Mouse (Mus musculus) left cerebral cortex, postnatal 36 days (tissue): ENCODE results near the gene Osbp. TPM values are rescaled to one million over a fixed set of nuclear protein-coding genes. Genes with fewer than 3 reads are reported as not detected.
"Not testable (repeated sequence)": the region's sequence is repeated elsewhere in the genome, so short reads cannot be mapped to it uniquely, and the experiment has no call there.

Source experiments
- DNase-seq, 2 experiments: peaks; one replicate each; pipeline ENCODE4 v3.0.0; 2021 to 2022; ENCODE audit warnings: low spot score in 2 of 2, mixed read lengths in 1 of 2
- intact Hi-C: fragments of 180-260 bp; cut with DNase I; formaldehyde crosslinking; loops from one replicate; pipeline ENCODE4 v1.15.1; 2025
- total RNA-seq, 2 experiments: library from RNA; stranded (reverse); gene quantifications; 2 replicates each; pipeline ENCODE4 v1.2.3; 2021

The Osbp gene
- 10 to 100 TPM; 55.5 to 59.1 TPM for total RNA-seq

DNA sequence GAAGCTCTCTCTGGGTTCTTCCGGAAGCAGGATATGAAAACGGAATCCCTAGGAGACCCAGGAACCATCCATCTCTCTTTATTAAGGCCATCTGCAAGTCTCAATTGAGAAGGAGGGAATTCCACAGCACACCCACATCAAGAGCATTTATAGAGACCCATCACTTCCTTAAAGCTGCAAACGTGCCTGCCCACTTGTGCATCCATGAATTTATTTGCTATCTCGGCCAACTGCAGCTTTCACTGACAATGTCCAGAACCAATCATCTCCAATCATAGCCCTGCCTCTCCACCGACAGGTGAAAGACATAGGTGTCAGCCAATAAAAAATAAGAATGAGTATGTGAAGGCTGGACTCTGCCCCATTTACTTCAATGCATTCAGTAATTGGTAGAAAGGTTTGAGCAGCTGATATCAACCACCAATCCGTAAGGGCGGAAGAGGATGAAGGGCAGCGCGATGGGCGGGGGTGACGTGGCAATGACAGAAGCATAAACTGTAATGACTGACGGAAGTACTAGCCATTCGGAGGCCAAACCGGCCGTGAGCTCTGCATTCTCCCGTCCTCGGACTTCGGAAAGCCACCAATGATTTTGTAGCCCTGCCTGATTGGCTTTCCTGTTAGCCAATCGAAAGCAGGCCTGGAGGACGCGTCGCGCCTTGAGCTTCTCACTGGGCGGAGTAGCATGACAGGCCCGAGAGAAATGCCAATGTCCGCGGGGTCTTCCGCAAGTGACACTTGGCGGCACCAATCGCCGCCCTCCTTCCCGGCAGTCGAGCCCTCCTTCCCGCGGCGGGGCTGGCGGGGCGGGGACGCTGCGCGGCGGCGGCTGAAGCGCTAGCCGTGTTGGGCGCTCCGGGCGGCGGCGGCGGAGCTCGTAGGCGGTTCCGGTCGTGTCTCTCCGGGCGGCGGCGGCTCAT, at the start of gene Osbp:
TSS of gene Osbp (plus strand) at position 919 of the 920 bp plus-strand sequence.
- peak; percentile 100 for DNase-seq
- intact Hi-C loops: loop anchor here (2.0 to 5.0 kb wide), 2 partner anchors 42 to 52 kb away; partner anchors contain the start of gene Patl1

DNA sequence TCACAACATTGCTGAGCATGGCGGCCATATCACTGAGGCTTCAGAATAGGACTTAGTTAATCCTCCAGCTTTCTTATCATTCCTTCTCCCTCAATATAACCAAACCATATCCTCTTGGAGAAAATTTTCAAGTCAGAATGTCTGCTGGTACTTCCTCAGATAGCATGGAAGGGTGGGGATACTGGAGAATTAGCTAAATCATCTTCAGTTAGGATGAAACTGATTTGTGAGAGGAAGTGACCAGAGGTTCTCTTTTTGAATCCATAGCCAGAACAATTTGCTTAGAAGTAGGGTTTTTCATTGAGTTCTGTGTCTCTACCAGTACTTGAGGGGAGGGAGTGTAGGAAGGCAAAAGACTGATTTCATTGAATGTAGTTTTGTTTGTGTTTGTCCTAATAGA, 43.7 kb upstream of the Osbp start:
- no peak for DNase-seq
- intact Hi-C loops: loop anchor here (5.0 kb wide), 1 partner anchor 70 kb away; no protein-coding TSS in a partner anchor

DNA sequence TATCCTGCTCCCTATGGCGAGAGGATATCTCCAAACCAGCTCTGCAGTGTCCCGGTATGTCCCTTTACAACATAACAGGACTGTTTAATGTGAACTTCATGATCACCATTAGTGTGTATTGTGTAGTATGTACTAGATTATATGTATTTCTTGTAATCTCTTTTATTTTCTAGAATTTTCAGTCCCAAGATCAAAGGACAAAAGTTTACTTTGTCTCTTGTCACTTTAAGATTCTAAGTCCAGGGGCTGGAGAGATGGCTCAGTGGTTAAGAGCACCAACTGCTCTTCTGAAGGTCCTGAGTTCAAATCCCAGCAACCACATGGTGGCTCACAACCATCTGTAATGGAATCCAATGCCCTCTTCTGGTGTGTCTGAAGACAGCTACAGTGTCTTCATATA, 43.2 kb upstream of the Osbp start:
- DNase-seq: not testable (repeated sequence)
- intact Hi-C loops: loop anchor here (5.0 kb wide), 1 partner anchor 70 kb away; no protein-coding TSS in a partner anchor

DNA sequence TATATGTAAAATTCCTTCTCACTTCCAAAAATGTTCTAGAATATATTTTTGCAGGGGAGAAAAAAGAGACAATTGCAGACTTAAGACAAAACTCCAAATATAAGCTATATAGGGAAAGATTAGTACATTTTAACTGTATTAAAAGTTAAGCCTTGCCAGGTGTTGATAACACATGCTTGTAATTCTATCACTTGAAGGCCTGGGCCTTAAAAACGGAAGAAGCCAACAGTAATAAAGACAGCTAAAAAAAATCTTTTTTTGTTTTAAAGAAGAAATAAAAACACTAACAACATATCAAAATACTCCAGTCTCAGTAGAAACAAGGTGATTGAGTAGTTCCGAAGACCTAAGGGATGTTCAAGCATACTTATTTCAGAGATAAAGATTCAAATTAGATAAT, 39.4 kb upstream of the Osbp start:
- DNase-seq: no peak
- intact Hi-C loops: no loop called here

DNA sequence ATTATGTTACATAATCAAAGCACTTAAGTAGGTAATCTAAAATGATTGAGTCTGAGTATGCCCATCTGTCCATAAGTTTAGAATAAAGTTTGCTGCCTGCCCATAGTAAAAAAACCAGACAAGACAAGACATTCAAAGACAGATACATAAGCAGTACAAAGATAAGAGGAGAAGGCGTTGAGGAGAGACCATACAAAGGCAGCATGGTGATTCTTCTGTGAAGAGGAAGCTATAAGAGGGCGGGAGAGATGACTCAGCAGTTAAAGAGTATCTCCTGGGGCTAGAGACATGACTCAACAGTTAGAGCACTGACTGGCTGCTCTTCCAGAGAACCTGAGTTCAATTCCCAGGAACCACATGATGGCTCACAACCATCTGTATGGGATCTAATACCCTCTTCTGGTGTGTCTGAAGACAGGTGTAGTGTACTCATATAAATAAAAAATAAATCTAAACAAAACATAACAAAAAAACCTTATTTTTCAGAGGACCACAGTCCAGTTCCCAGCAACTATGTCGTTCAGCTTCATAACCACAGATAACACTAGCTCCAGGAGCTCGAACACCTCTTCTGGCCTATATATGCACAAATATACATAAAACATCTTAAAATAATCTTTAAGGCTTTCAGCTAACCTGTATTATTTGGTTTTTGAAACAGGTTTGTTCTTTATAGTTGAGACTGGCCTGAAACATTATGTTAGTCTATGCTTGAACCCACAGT, 37.6 kb upstream of the Osbp start:
- intact Hi-C loops: no loop called here
- DNase-seq: no peak

DNA sequence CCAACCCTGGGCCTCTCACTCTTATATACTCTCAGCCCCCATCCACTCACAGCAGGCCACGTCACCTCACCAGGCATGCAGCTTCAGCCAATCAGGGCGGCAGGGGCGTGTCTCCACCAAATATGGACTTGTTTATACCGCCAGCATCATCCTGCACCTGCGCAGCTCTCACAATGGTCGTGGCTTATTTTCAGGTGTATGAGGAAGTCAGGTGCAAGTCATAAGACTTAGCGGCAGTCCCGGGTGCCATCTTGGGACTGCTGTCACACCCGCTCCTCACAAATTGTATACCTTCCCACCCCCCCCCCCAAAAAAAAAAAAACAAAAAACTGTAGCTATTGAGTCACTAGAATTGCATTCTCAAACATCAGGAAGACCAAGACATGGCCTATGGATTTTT, 19.3 kb upstream of the Osbp start:
- DNase-seq, intact Hi-C loops: not testable (repeated sequence)

DNA sequence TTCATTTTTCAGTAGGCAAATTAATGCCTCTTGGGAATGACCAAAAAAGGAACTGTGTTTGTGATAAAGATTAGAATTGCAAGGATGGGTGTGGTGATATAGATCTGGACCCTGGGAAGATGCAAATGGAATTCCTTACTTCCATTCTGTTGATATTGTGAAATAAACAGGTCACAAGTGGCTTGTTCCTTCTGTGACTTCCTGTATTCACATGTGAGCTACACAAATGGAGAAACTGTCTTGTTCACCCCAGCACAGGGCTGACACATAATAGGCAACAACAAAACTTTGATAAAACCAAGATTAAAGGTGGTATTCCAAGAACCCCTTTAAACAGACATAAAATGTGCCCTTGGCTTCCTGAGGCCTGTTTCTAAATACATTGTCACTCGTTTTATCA, 15.9 kb upstream of the Osbp start:
- DNase-seq: no peak
- intact Hi-C loops: no loop called here

DNA sequence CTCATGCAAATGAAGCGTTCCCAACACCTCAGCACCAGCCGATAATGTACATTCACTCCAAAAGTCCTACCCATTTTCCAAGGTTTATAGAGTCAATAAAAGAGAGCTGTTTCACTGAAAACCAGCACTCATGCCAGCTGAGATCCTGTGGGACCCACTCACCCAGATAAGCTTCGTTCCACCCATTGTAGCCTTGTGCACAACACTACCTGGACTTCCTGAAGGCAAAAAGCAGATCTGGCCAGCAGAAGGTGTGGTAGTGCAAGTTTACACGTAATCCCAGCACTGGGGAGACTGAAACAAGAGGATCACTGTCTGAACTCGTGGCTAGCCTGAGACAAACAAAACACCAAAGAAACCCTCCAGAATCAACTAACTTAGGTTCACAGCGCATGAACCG, 15.0 kb upstream of the Osbp start:
- DNase-seq: no peak
- intact Hi-C loops: no loop called here

DNA sequence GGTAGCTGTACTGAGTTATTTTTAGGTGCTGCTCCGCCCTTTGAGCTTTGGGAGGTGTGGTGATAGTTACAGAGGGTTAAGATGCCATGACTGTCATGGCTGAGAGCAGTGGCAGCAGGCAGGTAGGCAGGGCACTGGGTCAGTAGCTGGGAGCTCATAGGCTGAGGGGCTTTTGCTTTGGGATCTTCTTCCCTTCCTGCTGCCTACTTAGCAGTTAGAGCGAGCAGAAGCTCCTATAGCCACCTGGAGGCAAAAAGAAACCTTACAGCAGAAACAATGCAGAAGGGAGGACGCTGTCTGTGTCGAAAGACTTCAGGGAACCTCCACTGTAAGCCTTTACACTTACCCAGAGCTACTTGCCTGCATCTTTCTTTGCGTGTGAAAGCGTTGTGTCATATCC, 11.5 kb upstream of the Osbp start:
- DNase-seq: no peak
- intact Hi-C loops: no loop called here

DNA sequence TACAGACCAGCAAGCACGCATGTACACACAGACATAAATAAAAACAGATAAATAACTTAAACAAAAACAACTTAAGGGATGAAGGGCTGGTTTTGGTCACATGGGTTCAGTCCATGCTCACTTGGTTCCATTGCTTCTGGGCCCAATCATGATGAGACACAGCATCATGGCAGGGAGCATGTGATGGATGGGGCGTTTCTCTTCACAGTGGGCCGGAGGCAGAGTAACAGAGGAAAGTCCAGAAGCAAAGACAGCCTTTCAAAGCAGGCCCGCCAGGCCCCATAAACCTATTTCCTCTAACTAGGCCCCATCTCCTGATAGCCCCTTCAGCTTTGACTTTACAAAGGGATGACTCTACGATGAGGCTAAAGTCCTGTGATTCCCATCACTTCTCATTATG, 9.1 kb upstream of the Osbp start:
- intact Hi-C loops: no loop called here
- DNase-seq: no peak

DNA sequence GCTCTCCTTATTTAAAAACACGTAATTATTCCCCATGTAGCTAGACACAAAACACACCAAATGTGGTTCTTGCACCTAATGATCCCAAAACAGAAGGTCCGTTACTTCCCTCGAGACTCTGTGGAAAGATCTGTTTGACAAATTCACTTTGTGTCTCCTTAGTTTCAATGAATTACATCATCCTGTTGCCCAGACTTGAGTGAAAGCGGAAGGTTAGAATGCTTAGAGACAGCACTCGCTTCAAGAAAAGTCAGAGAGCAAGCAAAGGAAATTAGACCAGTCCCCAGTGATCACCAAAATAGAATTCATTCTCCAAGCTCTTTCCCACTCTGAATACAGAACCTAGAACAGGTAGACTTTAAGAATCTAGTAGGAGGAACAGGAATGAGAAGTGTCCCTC, 8.3 kb upstream of the Osbp start:
- intact Hi-C loops: no loop called here
- no peak for DNase-seq

DNA sequence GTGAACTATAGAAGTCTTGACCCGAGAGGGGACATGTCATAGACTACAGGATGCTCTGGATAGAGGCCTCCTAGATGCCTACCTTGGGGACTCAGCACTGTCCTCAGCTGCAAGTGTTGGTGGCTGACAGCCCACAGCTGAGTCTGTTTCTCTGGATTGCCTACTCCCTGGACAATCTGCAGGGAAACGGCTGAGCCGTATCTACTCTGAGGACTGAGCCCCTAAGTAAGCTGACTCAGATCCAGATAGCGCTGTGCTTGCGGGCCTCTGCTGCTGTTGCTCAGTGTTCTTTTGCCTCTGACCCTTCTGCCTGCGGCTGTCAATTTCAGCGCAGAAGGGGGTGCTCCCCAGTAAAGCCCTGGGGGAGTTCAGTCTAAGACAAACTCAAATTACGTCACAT, 7.9 kb upstream of the Osbp start:
- intact Hi-C loops: no loop called here

DNA sequence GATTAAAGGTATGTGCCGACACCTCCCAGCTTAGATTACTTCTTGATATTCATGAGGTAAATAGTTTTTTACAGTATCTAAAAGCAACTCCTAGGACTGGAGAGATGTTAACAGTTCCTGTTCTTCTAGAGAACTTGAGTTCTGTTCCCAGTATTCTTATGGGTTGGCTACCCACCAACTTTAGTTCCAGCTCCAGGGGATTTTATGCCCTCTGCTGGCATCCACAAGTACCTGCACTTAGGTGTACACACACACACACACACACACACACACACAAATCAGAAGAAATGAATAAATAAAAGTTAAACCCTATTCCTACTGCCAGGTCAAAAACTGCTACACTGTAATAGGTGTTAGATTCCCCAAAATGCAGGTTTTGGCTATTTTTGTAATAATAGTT, 1.5 kb upstream of the Osbp start:
- DNase-seq: no peak
- intact Hi-C loops: loop anchor here (2.0 kb wide), 1 partner anchor 51 kb away; the partner anchor contains the start of gene Patl1

More for the DNA sequence above, 7.9 kb upstream of the Osbp start:
- DNase-seq: no peak

DNA sequence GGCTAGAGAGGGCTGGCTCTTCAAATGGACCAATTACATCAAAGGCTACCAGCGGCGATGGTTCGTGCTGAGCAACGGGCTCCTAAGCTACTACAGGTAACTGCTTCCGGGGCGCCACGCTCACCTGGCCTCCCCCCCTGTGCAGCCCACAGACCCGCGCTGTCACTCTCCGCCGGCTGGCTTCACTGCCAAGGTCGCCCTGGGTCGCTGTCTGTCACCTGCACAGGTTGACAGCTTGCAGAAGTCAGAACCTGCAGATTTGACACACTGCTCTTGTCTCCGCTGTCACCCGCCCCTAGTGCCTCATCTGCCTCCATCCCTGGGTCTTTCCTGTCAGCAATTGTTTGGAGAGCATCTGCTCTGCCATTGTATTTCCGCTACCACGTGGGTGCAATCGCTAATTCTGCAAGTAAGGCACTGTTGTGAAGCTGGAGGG, 478 bp downstream of the Osbp start:
- intact Hi-C loops: loop anchor here (5.0 kb wide), 1 partner anchor 41 kb away; no protein-coding TSS in a partner anchor
- DNase-seq: peak; percentile 51 to 53

DNA sequence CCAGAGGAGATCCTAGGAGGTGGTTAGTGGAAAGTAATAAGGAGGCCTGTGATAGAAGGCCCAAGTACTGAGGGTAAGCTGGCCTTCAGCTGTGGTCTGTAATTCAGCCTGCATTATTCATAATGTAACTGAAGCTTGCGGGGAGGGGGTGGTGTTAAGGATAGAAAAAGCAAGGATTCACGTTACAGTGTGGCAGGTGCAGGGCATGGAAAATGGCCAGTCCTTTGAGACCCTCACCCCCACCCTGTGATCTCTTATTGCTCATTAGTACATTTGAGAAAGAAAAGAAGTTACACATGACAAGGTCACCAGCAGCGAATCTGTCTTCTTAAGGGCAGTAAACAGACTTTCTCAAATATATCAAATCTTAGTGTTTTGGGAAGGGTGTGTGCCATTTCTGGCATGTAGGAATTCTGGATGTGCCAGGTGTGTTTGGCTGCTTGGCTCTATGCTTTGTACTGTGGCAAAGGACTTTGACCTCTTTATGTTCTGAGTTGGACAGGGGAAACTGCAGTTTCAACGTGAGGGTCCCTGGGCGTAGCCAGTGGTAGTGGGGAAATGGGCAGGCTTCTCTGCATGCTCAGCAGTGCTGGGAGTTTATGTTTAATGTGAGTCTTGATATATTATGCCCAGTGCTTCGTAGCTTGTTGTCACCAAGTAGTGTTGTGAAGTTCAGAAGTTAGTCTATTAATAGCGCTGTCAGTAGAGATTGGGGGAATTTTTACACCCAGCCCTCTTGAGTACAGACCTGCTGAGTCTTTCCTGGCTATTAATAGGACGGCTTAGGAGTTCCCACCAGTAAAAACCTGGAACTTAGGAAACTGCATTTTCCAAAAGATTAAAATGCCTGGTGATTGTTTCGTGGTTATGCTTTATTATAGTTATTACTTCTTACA, 3.7 kb downstream of the Osbp start:
- no peak for DNase-seq
- intact Hi-C loops: loop anchor here (5.0 kb wide), 1 partner anchor 38 kb away; no protein-coding TSS in a partner anchor

DNA sequence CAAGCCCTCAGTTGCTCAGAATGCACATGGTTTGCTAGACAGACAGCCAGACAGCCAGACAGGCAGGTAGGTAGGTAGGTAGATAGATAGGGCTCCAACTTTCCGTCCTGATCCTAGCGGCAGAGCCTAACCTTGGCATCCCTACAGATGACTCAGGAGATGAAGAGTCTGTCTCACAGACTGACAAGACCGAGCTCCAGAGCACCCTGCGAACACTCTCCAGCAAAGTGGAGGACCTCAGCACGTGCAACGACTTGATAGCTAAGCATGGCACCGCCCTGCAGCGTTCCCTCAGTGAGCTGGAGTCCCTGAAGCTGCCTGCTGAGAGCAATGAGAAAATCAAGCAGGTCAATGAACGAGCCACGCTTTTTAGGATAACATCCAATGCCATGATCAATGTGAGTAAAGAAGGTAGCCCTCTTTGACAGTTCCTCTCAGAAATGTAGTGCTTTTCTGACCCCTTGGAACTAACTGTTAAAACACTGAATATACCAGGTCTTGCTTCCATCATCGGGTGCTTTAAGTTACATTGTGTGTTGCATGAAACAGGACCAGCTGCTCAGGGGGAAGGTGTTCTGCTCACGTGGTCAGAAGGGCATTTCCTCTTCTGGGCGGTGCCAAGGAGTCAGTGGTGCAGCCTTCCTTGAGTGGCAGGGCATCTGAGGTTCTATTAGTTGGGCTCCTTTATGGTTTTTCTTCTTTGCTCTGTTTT, 7.9 kb downstream of the Osbp start:
- intact Hi-C loops: no loop called here
- no peak for DNase-seq

DNA sequence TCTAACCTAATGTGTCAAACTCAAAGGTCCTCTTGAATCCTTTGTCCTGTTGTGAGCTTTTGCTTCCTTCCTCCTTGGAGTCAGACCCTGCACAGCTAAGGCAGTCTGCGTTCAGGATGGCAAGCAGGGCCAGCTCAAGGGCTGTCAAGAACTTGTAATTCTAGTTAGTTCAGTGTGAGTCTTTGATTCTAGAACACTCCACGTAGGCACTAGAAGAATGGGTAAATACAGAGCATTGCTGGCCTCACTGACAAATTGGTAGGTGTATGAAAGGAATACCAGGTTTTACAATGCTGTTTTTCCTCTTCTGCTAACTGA, 8.4 kb downstream of the Osbp start:
- intact Hi-C loops: no loop called here
- no peak for DNase-seq

DNA sequence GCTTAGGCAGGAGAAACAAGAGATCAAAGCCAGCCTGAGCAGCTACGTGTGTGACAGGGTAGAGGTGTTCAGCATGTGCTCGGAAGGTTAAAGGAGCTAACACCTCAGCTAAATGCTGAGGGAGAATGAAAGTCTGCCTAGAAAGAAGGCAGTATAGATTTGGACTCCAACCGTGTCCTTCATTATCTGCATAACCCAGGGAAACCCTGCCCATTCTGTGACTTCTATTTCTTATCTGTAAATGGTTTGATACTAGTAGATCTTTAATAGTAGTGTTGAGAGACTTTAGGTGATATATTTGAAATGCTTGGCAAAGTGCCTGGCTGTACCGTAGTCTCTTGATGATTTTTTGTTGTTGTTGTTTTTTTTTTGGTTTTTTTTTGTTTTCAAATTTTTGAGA, 9.9 kb downstream of the Osbp start:
- intact Hi-C loops: no loop called here

DNA sequence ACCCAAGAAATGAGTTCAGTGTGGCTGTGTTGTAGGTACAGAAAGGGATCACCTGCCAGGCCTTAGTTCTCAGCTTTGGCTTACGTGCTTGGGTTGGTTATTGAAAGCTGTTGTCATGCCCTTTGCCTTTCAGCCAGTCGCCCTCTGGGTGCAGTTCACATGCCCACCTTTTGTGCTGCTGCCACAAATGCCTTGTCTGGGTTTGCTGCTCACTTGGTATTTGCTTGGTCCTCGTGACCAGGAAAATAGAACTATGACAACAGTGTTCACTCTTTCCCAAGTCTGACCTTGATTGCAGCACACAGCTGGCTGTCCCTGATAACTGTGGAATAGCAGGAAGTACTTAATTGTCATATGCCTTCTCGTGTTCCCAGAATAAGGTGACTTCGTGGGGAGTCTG, 11.6 kb downstream of the Osbp start:
- intact Hi-C loops: no loop called here
- DNase-seq: no peak

More for the DNA sequence above, 9.9 kb downstream of the Osbp start:
- DNase-seq: no peak
